Mouse (Mus musculus) adrenal gland, postnatal 4 days (tissue): Measurements from ENCODE around the gene Cryaa. TPM values are rescaled to one million over a fixed set of nuclear protein-coding genes. Genes with fewer than 3 reads are reported as not detected.
A peak's percentile ranks its signal among the peaks of the same experiment; 100 is the strongest.
"Not testable (repeated sequence)": the region's sequence is repeated elsewhere in the genome, so short reads cannot be mapped to it uniquely, and the experiment has no call there.

Source experiments
- DNase-seq, 2 experiments: peaks; one replicate each; pipeline ENCODE4 v3.0.0; 2021 to 2022; ENCODE audit warnings: low spot score in 2 of 2, mixed read lengths in 2 of 2
- total RNA-seq, 2 experiments: library from RNA; stranded (reverse); gene quantifications; 2 replicates each; pipeline ENCODE4 v1.2.3; 2021

The Cryaa gene
- total RNA-seq, 2 experiments from 2014 or later = not detected

- peak; percentile 94 to 95 for DNase-seq
These were observed 19.0 kb upstream of the Cryaa start, which contains the start of gene U2af1 for GRCm38 (mm10) chr17:31658468-31659185. TSS of gene U2af1 (minus strand) at chr17:31658892.

GRCm38 (mm10) chr17:31660661-31661250, 16.9 kb upstream of the Cryaa start:
- no peak for DNase-seq

GRCm38 (mm10) chr17:31662855-31663254, 14.8 kb upstream of the Cryaa start:
- DNase-seq = no peak

- peak; percentile 55 to 75 for DNase-seq
These were observed 12.8 kb upstream of the Cryaa start for GRCm38 (mm10) chr17:31664760-31665159.

GRCm38 (mm10) chr17:31668306-31668705, 9.3 kb upstream of the Cryaa start:
- DNase-seq = no peak

- DNase-seq = no peak
These were observed 7.4 kb upstream of the Cryaa start for GRCm38 (mm10) chr17:31670163-31670562.

- no peak for DNase-seq
These were observed 5.9 kb upstream of the Cryaa start for GRCm38 (mm10) chr17:31671698-31672097.

- no peak for DNase-seq
These were observed 5.3 kb upstream of the Cryaa start for GRCm38 (mm10) chr17:31672279-31672678.

- no peak for DNase-seq
These were observed 3.2 kb upstream of the Cryaa start for GRCm38 (mm10) chr17:31674426-31674825.

GRCm38 (mm10) chr17:31680450-31680849, 2.8 kb downstream of the Cryaa start:
- no peak for DNase-seq

- peak; percentile 45 to 78 for DNase-seq
These were observed 8.1 kb downstream of the Cryaa start for GRCm38 (mm10) chr17:31685514-31686224.

- no peak for DNase-seq
These were observed 8.6 kb downstream of the Cryaa start for GRCm38 (mm10) chr17:31686225-31686564.

GRCm38 (mm10) chr17:31688112-31688511, 10.5 kb downstream of the Cryaa start:
- DNase-seq = no peak

GRCm38 (mm10) chr17:31689606-31690005, 12.0 kb downstream of the Cryaa start:
- no peak for DNase-seq

GRCm38 (mm10) chr17:31692918-31693317, 15.3 kb downstream of the Cryaa start:
- DNase-seq = no peak

GRCm38 (mm10) chr17:31693330-31694022, 15.9 kb downstream of the Cryaa start:
- peak; percentile 43 to 61 for DNase-seq

- DNase-seq = no peak
These were observed 16.4 kb downstream of the Cryaa start for GRCm38 (mm10) chr17:31694023-31694376.

- no peak for DNase-seq
These were observed 17.3 kb downstream of the Cryaa start for GRCm38 (mm10) chr17:31694949-31695348.

- DNase-seq = not testable (repeated sequence)
These were observed 17.7 kb downstream of the Cryaa start for GRCm38 (mm10) chr17:31695356-31695755.

- DNase-seq = no peak
These were observed 20.7 kb downstream of the Cryaa start for GRCm38 (mm10) chr17:31698347-31698746.

GRCm38 (mm10) chr17:31703276-31703980, 25.8 kb downstream of the Cryaa start:
- no peak for DNase-seq
